Mouse (Mus musculus): ENCODE measurements around the gene Mmrn2. TPM values are rescaled to one million over a fixed set of nuclear protein-coding genes. Genes with fewer than 3 reads are reported as not detected.

Gene Mmrn2
- polyA plus RNA-seq, 1 experiment from 2014 or later, result 8.7 TPM

GRCm38 (mm10) chr14:34348301-34348700, 27.0 kb upstream of the Mmrn2 start:
- H3K4me3 ChIP-seq, result no peak overlapping the region
- H3K9me3 ChIP-seq, result no peaks in the 10 kb centered on the region
- no peak overlapping the region for H3K4me2 ChIP-seq (replicated peaks)
- H3K9ac ChIP-seq, result no peak overlapping the region
- ATAC-seq (ENCODE audit: insufficient number of reproducible peaks, insufficient read depth, low FRiP score, low TSS enrichment), result no peak
- WGBS, result 80% methylated on average over 7 of the region's 7 CpGs
- peaks cover 8% of the 10 kb centered on the region for H3K36me3 ChIP-seq
- H3K27me3 ChIP-seq, result no peaks in the 10 kb centered on the region
- H3K4me1 ChIP-seq, result 0 out of 2 replicates have a peak, but pooled peaks cover 6% of the 10 kb centered on the region
- H3K27ac ChIP-seq, result no peak overlapping the region

DNA sequence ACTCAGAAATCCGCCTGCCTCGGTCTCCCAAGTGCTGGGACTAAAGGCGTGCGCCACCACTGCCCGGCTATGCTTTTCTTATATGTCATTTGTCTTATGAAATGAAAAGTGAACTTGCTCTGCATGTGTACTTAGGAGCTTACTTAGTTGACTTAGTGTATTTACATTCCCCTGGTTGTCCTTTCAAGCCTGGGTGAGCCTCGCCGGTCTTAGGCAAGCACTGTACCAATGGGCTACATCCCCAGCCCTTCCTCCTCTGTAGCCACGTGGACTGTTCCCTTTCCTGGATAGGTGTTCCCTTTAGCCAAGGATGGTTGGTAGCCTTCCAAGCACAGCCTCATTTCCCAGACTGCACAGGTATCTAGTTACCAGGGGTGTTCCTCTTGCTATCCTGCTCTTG, 26.3 kb upstream of the Mmrn2 start:
- no peaks in the 10 kb centered on the region for H3K27me3 ChIP-seq
- ATAC-seq (ENCODE audit: insufficient number of reproducible peaks, insufficient read depth, low FRiP score, low TSS enrichment), result no peak
- WGBS, result 86% methylated on average over 8 of the region's 8 CpGs

GRCm38 (mm10) chr14:34351660-34352059, 23.6 kb upstream of the Mmrn2 start:
- Histone ChIP-seq H3K27me3 (no peaks in the 10 kb centered on the region), H3K27ac (no peak overlapping the region), H3K4me1 (no peaks in the 10 kb centered on the region), H3K4me3 (no peak overlapping the region), H3K9ac (no peak overlapping the region), H3K4me2 (replicated peaks) (no peak overlapping the region), H3K36me3 (no peaks in the 10 kb centered on the region), H3K9me3 (no peaks in the 10 kb centered on the region)
- ATAC-seq (ENCODE audit: insufficient number of reproducible peaks, insufficient read depth, low FRiP score, low TSS enrichment), result no peak
- WGBS, result 67% methylated on average over 3 of the region's 3 CpGs

More for the DNA sequence above, 26.3 kb upstream of the Mmrn2 start:
- no peak overlapping the region for H3K4me2 ChIP-seq (replicated peaks)
- 0 out of 2 replicates have a peak, but pooled peaks cover 6% of the 10 kb centered on the region for H3K4me1 ChIP-seq
- no peak overlapping the region for H3K27ac ChIP-seq
- no peak overlapping the region for H3K9ac ChIP-seq
- H3K9me3 ChIP-seq, result no peaks in the 10 kb centered on the region
- H3K4me3 ChIP-seq, result no peak overlapping the region
- H3K36me3 ChIP-seq, result peaks cover 5% of the 10 kb centered on the region; the same call in 1 of the 2 replicates

DNA sequence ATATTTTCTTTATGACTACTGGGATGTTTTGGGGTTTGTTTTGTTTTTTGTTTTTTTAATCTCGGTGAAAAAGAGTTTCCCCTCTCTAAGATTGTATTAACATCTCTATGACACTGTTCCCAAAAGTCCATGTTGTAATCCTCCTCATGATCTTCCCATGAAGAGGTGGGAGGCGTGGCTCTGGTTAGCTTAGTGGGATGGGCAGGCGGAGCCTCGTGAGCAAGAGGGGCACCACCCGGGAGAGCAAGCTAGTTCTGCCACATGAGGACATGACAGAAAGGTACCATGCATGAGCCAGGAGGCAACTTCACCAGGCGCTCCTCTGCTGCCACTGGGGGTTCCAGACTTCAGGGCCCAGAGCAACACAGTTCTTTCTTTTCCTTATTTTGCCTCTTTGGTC, 22.7 kb upstream of the Mmrn2 start:
- no peak overlapping the region for H3K4me3 ChIP-seq
- 66% methylated on average over 6 of the region's 6 CpGs for WGBS
- no peaks in the 10 kb centered on the region for H3K4me1 ChIP-seq
- H3K27ac ChIP-seq, result no peak overlapping the region
- no peak overlapping the region for H3K9ac ChIP-seq
- ATAC-seq (ENCODE audit: insufficient number of reproducible peaks, insufficient read depth, low FRiP score, low TSS enrichment), result no peak
- no peak overlapping the region for H3K4me2 ChIP-seq (replicated peaks)
- H3K36me3 ChIP-seq, result no peaks in the 10 kb centered on the region
- no peaks in the 10 kb centered on the region for H3K9me3 ChIP-seq
- H3K27me3 ChIP-seq, result no peaks in the 10 kb centered on the region

- Histone ChIP-seq H3K4me3 (no peak overlapping the region), H3K4me1 (no peaks in the 10 kb centered on the region), H3K27ac (no peak overlapping the region), H3K9ac (no peak overlapping the region), H3K4me2 (replicated peaks) (no peak overlapping the region), H3K36me3 (no peaks in the 10 kb centered on the region), H3K27me3 (no peaks in the 10 kb centered on the region), H3K9me3 (no peaks in the 10 kb centered on the region)
- 94% methylated on average over 3 of the region's 3 CpGs for WGBS
- ATAC-seq (ENCODE audit: insufficient number of reproducible peaks, insufficient read depth, low FRiP score, low TSS enrichment), result no peak
These were observed 21.9 kb upstream of the Mmrn2 start for GRCm38 (mm10) chr14:34353326-34353725.

GRCm38 (mm10) chr14:34354456-34354855, 20.8 kb upstream of the Mmrn2 start:
- ATAC-seq (ENCODE audit: insufficient number of reproducible peaks, insufficient read depth, low FRiP score, low TSS enrichment), result no peak
- Histone ChIP-seq H3K9ac (no peak overlapping the region), H3K27ac (no peak overlapping the region), H3K9me3 (no peaks in the 10 kb centered on the region), H3K4me1 (no peaks in the 10 kb centered on the region), H3K36me3 (no peaks in the 10 kb centered on the region), H3K27me3 (no peaks in the 10 kb centered on the region), H3K4me2 (replicated peaks) (no peak overlapping the region), H3K4me3 (no peak overlapping the region)
- WGBS, result 82% methylated on average over 4 of the region's 4 CpGs

GRCm38 (mm10) chr14:34355301-34355700, 20.0 kb upstream of the Mmrn2 start, which contains the start of gene Fam25c:
Gene Fam25c (minus strand): TSS chr14:34355433.
- Histone ChIP-seq H3K4me2 (replicated peaks) (no peak within 1 kb of the TSS), H3K4me3 (no peak within 1 kb of the TSS), H3K4me1 (no peaks in the 10 kb centered on the region), H3K36me3 (no peaks in the 10 kb centered on the region), H3K27me3 (no peaks in the 10 kb centered on the region), H3K27ac (no peak within 1 kb of the TSS), H3K9me3 (no peaks in the 10 kb centered on the region), H3K9ac (no peak within 1 kb of the TSS)
- 79% methylated on average over 6 of the region's 6 CpGs for WGBS
- no peak; the same call in 1 of the 2 replicates for ATAC-seq (ENCODE audit: insufficient number of reproducible peaks, insufficient read depth, low FRiP score, low TSS enrichment)

DNA sequence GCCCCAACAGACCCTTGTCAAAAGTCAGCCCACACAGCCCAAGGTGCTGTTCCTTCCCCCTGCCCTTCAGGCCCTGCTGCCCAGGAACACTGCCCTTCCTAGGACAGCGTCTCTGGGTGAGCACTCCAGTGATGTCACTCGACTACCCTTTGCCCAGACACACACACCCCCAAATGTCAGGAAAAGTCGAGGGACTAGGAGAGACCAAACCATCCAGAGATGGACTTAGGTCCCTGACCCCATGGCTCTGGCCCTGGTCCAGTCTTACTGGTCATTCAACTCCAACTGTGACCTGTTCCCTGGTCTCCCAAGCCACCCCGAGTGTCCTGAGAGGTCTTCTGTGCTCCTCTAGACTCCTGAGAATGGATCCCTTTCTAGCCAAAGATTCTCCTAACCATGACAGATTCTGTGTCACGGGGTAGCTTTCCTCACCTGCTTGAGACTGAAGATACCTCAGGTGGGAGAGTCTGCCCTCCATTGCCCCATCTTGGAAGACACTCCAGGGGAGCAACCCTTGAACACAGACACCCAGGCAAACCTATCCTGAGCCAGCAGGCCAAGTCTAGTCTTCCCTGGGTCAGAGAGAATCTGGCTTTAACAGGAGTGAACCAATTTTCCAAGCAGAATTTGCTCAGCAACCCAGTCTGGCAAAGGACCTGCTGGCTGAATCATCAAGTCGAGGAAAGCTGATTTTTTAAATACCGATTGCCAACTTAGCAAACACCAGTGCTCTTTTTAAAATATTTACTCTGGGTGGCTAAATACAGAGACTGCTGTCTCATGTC, 17.4 kb upstream of the Mmrn2 start:
- H3K27ac ChIP-seq, result no peak overlapping the region
- WGBS, result 79% methylated on average over 7 of the region's 7 CpGs

GRCm38 (mm10) chr14:34359676-34360244, 15.5 kb upstream of the Mmrn2 start:
- no peak overlapping the region for H3K27ac ChIP-seq
- H3K27me3 ChIP-seq, result peaks cover 17% of the 10 kb centered on the region
- no peak for ATAC-seq (ENCODE audit: insufficient number of reproducible peaks, insufficient read depth, low FRiP score, low TSS enrichment)
- H3K4me1 ChIP-seq, result peaks cover 4% of the 10 kb centered on the region; the same call in 1 of the 2 replicates
- H3K36me3 ChIP-seq, result no peaks in the 10 kb centered on the region
- 46% methylated on average over 5 of the region's 5 CpGs for WGBS
- no peak overlapping the region for H3K9ac ChIP-seq
- no peak overlapping the region for H3K4me3 ChIP-seq
- H3K9me3 ChIP-seq, result no peaks in the 10 kb centered on the region
- H3K4me2 ChIP-seq (replicated peaks), result no peak overlapping the region

More for the DNA sequence above, 17.4 kb upstream of the Mmrn2 start:
- H3K27me3 ChIP-seq, result peaks cover 8% of the 10 kb centered on the region; the same call in 1 of the 2 replicates
- no peak overlapping the region for H3K4me3 ChIP-seq
- no peak overlapping the region for H3K9ac ChIP-seq
- no peaks in the 10 kb centered on the region for H3K4me1 ChIP-seq
- no peaks in the 10 kb centered on the region for H3K9me3 ChIP-seq
- no peak overlapping the region for H3K4me2 ChIP-seq (replicated peaks)
- no peaks in the 10 kb centered on the region for H3K36me3 ChIP-seq
- ATAC-seq (ENCODE audit: insufficient number of reproducible peaks, insufficient read depth, low FRiP score, low TSS enrichment), result no peak

GRCm38 (mm10) chr14:34360251-34360650, 15.0 kb upstream of the Mmrn2 start:
- ATAC-seq (ENCODE audit: insufficient number of reproducible peaks, insufficient read depth, low FRiP score, low TSS enrichment), result no peak
- H3K9ac ChIP-seq, result no peak overlapping the region
- H3K9me3 ChIP-seq, result no peaks in the 10 kb centered on the region
- H3K4me3 ChIP-seq, result no peak overlapping the region
- 46% methylated on average over 6 of the region's 6 CpGs for WGBS
- H3K27ac ChIP-seq, result no peak overlapping the region
- peaks cover 4% of the 10 kb centered on the region; the same call in 1 of the 2 replicates for H3K4me1 ChIP-seq
- no peaks in the 10 kb centered on the region for H3K36me3 ChIP-seq
- H3K4me2 ChIP-seq (replicated peaks), result no peak overlapping the region
- peaks cover 17% of the 10 kb centered on the region for H3K27me3 ChIP-seq

DNA sequence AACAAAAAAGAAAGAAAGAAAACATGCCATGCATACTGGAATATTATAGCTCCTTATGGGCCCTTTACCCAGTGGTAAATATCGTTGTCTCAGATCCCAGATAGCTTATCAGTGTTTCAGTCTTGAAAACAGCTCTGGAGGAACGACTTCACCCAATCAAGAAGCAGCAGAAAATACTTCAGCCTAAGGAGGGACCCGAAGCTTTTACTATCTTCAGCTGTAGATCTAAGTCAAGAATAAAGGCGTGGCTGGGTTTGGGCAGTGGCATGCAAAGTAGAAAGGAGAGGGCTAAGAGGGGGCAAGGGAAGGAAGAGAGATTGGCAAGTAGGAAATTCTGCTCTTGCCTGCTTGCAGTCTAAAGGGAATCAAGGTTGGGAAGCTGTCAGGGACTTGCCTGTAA, 13.1 kb upstream of the Mmrn2 start:
- Histone ChIP-seq H3K4me3 (no peak overlapping the region), H3K27me3 (peaks cover 17% of the 10 kb centered on the region), H3K4me2 (replicated peaks) (no peak overlapping the region), H3K27ac (no peak overlapping the region), H3K9ac (no peak overlapping the region), H3K4me1 (peaks cover 4% of the 10 kb centered on the region; the same call in 1 of the 2 replicates), H3K36me3 (no peaks in the 10 kb centered on the region), H3K9me3 (no peaks in the 10 kb centered on the region)
- 78% methylated on average over 4 of the region's 4 CpGs for WGBS
- no peak for ATAC-seq (ENCODE audit: insufficient number of reproducible peaks, insufficient read depth, low FRiP score, low TSS enrichment)

All from embryonic facial prominence, embryonic 12.5 days (tissue).